Mouse (Mus musculus): ENCODE results near the gene Cldn13.
A peak's percentile ranks its signal among the peaks of the same experiment; 100 is the strongest.
"Not testable (repeated sequence)": the region's sequence is repeated elsewhere in the genome, so short reads cannot be mapped to it uniquely, and the experiment has no call there.

The Cldn13 gene

GRCm38 (mm10) chr5:134915311-134915710 is at the start of gene Cldn13:
Gene Cldn13 (minus strand): TSS chr5:134915526.
- DNase-seq (ENCODE audit: low spot score) = peak; percentile 74

DNA sequence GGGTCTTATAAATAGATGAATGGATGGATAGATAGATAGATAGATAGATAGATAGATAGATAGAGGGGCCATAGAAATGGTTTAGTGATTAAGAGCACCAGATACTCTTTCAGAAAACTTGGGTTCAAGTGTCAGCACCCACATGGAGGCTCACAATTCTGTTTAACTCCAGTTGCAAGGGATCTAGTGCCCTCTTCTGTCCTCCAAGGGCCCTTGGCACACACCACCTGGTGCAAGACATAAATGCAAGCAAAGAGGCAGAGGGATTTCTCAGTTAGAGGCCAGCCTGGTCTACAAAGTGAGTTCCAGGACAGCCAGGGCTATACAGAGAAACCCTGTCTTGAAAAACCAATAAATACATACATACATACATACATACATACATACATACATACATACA is 49.3 kb upstream of the Cldn13 start:
- DNase-seq (ENCODE audit: low spot score) = not testable (repeated sequence)

GRCm38 (mm10) chr5:134963546-134963945 is 48.2 kb upstream of the Cldn13 start:
- no peak for DNase-seq (ENCODE audit: low spot score)

GRCm38 (mm10) chr5:134961519-134961918 is 46.2 kb upstream of the Cldn13 start:
- no peak for DNase-seq (ENCODE audit: low spot score)

DNA sequence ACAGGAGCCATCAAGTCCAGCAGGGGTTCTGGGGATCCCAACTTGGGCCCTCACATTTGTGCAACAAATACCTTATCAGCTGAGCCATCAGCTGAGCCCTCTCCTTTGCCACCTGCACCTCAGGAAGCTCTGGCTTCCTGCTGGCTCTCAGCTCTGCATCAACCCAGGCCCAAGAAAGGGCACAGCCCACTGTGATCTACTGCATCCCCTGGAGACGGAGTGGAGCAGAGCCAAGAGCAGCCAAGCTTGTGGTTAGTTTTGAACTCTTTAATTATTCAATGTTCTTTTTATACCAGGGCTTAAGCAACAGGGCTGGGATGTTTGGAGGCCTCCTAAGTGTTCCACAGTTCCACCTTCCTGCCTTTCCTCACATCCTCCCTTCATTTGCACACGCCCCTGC is 45.1 kb upstream of the Cldn13 start:
- DNase-seq (ENCODE audit: low spot score) = no peak

DNA sequence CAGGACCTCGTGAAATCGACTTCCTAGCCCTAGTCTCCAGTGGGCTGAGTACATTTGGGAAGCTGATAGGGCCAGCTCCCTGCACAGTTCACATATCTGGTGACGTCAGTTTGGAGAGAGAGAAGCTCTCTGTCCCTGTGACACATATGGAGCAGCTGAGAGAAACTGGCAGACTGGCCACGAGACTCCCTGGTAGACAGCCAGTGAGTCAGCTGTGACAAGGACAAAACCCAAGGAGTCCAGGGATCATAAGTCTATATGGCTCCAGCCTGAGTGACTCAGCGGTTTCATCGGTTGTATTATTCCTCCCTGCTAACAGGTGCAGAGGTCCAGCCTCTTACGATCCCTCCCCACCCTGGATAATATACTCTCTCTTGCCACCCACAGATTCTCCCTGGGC is 43.8 kb upstream of the Cldn13 start:
- no peak for DNase-seq (ENCODE audit: low spot score)

- DNase-seq (ENCODE audit: low spot score) = no peak
These were observed 40.2 kb upstream of the Cldn13 start for GRCm38 (mm10) chr5:134955491-134955890.

DNA sequence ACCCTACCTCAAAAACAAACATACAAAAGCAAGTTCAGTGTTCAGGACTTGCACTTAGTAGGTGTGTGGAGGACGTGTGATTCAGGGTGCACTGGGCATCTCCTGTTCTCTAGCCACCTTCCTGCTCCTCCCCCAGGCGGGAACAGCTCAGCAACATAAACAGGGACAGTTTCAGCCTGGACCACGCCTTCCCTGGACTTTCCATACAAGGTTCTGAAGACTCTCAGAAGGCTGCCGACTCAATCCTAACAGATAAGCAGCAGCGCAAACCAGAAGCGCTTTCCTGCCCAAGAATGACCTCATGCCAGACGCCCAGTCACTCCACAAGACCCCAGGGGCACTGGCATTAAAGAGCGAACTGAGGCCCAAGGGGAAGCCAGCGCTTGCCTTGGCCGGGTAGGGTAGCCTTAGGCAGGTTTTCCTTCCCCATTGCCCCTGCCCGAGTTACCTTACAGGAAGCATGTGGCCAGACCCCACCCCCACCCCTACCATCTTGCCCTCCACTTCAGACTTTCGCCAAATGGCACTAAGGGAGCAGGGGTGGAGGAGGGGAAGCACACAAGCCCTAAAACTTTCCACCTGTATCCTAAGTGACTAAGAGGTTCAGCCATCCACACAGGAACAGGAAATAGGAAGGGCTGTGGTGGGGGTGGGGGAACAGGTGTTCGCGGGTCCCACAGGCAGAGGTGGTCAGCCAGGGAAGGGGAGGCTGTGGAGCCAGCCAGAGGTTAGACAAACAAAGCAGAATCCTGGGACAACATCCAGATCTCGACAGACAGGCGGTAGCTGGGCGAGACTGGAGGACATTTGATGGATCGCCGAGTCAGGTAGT is 35.9 kb upstream of the Cldn13 start:
- no peak for DNase-seq (ENCODE audit: low spot score)

DNA sequence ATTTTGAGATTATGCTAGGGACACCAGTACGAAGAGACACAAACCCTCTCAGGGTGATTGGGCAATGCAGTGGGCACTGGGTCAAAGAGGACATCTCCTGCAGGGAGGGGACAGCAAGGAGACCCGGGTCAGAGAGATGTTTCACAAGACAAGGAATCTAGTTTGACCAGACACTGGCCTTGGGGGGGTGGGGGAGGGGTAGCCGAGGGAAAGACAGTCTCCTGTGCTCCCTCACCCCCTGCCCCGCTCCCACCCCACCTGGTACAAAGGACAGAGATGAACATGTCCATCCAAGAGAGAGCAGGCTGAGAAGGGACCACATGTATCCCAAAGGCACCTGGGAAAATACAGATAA is 32.7 kb upstream of the Cldn13 start:
- no peak for DNase-seq (ENCODE audit: low spot score)

GRCm38 (mm10) chr5:134947420-134948084 is 32.2 kb upstream of the Cldn13 start:
- DNase-seq (ENCODE audit: low spot score) = no peak

GRCm38 (mm10) chr5:134946857-134947255 is 31.5 kb upstream of the Cldn13 start, which contains the start of gene Cldn4:
Gene Cldn4 (minus strand): TSS chr5:134946934.
- no peak for DNase-seq (ENCODE audit: low spot score)

GRCm38 (mm10) chr5:134946063-134946856 is 30.9 kb upstream of the Cldn13 start:
- no peak for DNase-seq (ENCODE audit: low spot score)

- no peak for DNase-seq (ENCODE audit: low spot score)
These were observed 30.1 kb upstream of the Cldn13 start for GRCm38 (mm10) chr5:134945266-134945959.

DNA sequence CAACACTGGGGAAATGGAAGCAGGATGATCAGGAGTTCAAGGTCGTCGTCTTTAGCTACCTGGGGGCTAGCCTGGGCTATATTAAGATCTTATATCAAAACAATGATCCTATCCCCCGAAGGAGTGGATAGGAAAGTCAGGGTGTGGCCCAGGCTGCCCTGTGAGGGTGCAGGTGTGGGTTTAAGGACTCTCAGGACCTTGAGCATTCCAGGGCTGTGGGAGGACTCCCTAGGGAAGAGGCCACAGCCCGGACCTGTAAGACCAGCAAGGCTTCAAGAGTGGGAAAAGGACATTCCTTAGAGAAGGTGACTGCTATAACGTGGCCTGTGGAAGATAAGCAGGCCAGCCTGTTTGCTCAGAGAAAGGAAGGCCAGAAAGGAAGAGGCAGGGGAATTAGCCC is 28.9 kb upstream of the Cldn13 start:
- DNase-seq (ENCODE audit: low spot score) = no peak

- no peak for DNase-seq (ENCODE audit: low spot score)
These were observed 27.4 kb upstream of the Cldn13 start for GRCm38 (mm10) chr5:134942740-134943139.

- DNase-seq (ENCODE audit: low spot score) = no peak
These were observed 26.3 kb upstream of the Cldn13 start for GRCm38 (mm10) chr5:134941472-134942209.

GRCm38 (mm10) chr5:134939554-134939953 is 24.2 kb upstream of the Cldn13 start:
- DNase-seq (ENCODE audit: low spot score) = not testable (repeated sequence)

GRCm38 (mm10) chr5:134939069-134939468 is 23.7 kb upstream of the Cldn13 start:
- no peak for DNase-seq (ENCODE audit: low spot score)

DNA sequence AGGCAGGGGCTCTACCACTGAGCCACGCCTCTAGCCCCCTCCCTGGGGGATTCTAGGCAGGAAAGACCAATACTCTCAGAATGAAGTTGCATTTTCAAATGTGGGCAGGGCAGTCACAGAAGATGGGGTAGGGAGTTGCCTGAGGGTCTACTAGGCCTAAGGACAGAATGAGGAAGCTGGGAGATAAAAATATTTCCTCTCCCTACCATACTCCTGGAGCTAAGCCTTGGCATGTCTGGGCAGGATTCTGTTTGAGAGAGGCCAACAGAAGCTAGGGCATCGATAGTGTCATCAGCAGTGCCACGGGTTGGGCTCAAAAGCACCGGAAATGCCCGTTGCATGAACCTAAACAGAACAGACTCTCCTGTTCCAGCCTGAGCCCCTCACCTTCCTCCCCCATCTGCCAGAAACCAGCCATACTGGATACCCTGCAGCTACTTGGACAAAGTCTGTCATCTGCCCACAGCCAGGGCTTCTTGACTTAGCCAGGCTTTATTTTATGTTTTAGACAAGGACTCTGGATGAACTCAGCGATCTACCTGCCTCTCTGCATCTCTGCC is 21.4 kb upstream of the Cldn13 start:
- no peak for DNase-seq (ENCODE audit: low spot score)

GRCm38 (mm10) chr5:134936051-134936450 is 20.7 kb upstream of the Cldn13 start:
- DNase-seq (ENCODE audit: low spot score) = no peak

DNA sequence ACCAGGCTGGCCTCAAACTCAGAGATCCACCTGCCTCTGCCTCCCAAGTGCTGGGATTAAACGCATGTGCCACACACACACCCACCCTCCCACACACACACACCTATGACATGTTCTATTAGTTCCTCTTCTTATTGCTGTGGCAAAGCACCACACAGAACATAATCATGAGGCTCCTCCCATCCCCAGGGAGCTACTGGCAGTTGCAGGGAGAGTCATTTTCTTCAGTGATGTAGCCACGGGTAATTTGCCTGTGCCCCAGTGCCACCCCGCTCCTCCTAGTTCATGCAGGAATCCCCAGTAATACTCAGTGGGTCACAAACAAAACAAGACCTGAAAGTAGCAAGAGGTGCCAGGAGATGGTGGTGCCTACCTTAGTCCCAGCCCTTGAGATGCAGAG is 19.3 kb upstream of the Cldn13 start:
- no peak for DNase-seq (ENCODE audit: low spot score)

Measured in spleen, adult 12 weeks (tissue).